Mouse (Mus musculus): ENCODE measurements around the gene Ttc28. TPM values are rescaled to one million over a fixed set of nuclear protein-coding genes. Genes with fewer than 3 reads are reported as not detected.
A peak's percentile ranks its signal among the peaks of the same experiment; 100 is the strongest.

Gene Ttc28
- total and polyA plus RNA-seq, 3 experiments: 0.21 to 0.89 (median 0.28) TPM

DNA sequence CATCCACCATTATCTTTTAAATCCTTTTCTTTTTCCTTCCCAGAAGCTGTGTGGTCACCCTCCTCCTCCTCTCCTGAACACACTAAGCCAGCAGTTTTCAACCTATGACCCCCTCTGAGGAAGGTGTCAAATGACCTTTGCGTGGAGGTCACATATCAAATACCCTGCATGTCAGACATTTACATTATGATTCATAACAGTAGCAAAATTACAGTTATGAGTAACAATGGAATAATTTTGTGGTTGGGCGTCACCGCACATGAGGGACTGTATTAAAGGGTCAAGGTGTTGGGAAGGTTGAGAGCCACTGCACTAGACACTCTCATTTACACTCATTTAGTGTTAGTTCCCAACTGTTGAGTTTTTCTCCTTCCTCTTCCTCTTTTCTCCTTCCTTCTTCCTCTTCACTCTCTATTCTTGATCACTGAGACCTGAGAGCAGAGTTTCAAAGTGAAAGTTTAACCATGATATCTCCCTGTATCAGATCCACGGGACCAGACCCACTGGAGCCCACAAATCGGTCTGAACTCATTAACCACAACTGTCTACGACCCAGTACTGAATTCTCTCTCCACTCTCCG is 245.1 kb downstream of the Ttc28 start (continued):
- TF ChIP-seq ETS1 (conservative IDR thresholded peaks at IDR 0.05; ENCODE audit: low read depth, low read length) (no peak), PAX5 (IDR thresholded peaks at IDR 0.05; ENCODE audit: low read length) (no peak), E2F4 (IDR thresholded peaks at IDR 0.05; ENCODE audit: insufficient replicate concordance, low read depth, low read length) (no peak), GABPA (IDR thresholded peaks at IDR 0.05; ENCODE audit: insufficient replicate concordance, low read depth, low read length) (no peak), CHD1 (IDR thresholded peaks at IDR 0.05; ENCODE audit: low read depth, low read length) (no peak), MYC (IDR thresholded peaks at IDR 0.05; ENCODE audit: low read depth, low read length) (no peak), RAD21 (IDR thresholded peaks at IDR 0.05; ENCODE audit: low read depth, low read length) (no peak), MXI1 (IDR thresholded peaks at IDR 0.05; ENCODE audit: low read depth, low read length) (no peak), MAX (IDR thresholded peaks at IDR 0.05; ENCODE audit: low read length) (no peak), CTCF (conservative IDR thresholded peaks at IDR 0.05 in 1 of 2, IDR thresholded peaks at IDR 0.05 in 1 of 2; ENCODE audit: low read depth in 2 of 2, low read length in 2 of 2) (no peak)

DNA sequence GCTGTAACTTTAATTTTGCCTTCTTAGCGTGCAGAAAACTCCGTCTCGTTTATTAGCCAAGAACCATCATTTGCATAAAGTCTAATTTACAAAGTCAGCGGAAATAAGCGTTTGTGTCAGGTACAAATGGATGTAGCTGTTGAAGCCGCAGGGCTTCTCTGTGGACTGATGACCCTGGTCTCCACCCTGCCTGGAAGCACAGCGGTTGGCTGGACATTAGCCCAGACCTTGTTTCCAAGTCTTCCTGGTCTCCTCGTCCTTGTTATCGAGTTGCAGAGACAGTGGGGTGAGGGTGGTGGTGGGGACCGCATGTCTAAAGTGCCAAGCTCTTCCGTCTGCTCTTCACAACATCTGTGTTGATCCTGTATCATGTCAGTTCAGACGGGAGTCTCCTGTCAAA is 246.1 kb downstream of the Ttc28 start:
- TF ChIP-seq NELFE (IDR thresholded peaks at IDR 0.05; ENCODE audit: low read depth, low read length): no peak
- TF ChIP-seq MAFK (IDR thresholded peaks at IDR 0.05; ENCODE audit: insufficient replicate concordance, low read length): 0 out of 2 replicates have a peak, but pooled peaks have one; percentile 48
- Histone ChIP-seq H3K27ac (ENCODE audit: insufficient read depth, low read depth) (no peak overlapping the region), H3K27me3 (replicated peaks) (no peaks in the 10 kb centered on the region), H3K79me2 (replicated peaks; ENCODE audit: control insufficient read depth, extremely low read depth, insufficient read depth, poor library complexity, severe bottlenecking) (no peaks in the 10 kb centered on the region), H3K9ac (ENCODE audit: insufficient read depth, low read depth) (no peak overlapping the region), H3K4me3 (replicated peaks in 1 of 3; ENCODE audit: low read depth in 2 of 3, low read length in 2 of 3, poor library complexity in 1 of 3) (no peak overlapping the region), H3K9me3 (replicated peaks; ENCODE audit: low read length) (peaks cover 3% of the 10 kb centered on the region), H3K36me3 (replicated peaks in 1 of 2; ENCODE audit: control insufficient read depth in 1 of 2, insufficient read depth in 1 of 2, low read length in 1 of 2) (no peaks in the 10 kb centered on the region), H3K4me2 (ENCODE audit: insufficient read depth, low read depth, poor library complexity, severe bottlenecking) (no peak overlapping the region), H3K4me1 (ENCODE audit: control insufficient read depth in 1 of 2, insufficient read depth in 2 of 2) (peaks cover 9 to 16% of the 10 kb centered on the region in 2 experiments)
- in situ Hi-C loops (cut with MboI; ENCODE audit: low pct_ligation_motif_present, low pct_unique_long_range_greater_than_20kb, low sequenced_read_pairs): no loop called here
- dilution Hi-C loops (cut with MboI; ENCODE audit: extremely low pct_ligation_motif_present, extremely low pct_unique_long_range_greater_than_20kb, low sequenced_read_pairs): no loop called here
- DNase-seq (ENCODE audit: extremely low read depth): no peak

DNA sequence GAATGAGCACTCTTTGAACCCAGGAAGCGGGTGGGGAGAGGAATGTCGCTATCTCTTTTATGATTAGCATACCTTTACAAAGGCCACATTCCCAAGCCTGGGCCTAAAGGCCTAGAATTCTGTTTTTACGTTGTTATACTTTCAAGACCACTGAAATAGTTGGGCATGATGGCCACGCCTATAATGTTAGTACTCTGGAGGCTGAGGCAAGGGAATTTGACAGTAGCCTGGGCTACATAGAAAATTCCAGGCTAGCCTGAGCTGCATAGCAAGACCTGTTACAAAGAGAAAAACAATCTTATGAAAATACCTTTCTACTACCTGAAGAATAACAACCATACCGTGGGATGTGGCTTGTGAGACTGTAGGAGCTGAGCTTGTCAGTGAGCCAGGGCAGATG is 248.2 kb downstream of the Ttc28 start:
- no peak for DNase-seq (ENCODE audit: extremely low read depth)
- dilution Hi-C loops (cut with MboI; ENCODE audit: extremely low pct_ligation_motif_present, extremely low pct_unique_long_range_greater_than_20kb, low sequenced_read_pairs): no loop called here

More for the DNA sequence above, 248.2 kb downstream of the Ttc28 start:
- in situ Hi-C loops (cut with MboI; ENCODE audit: low pct_ligation_motif_present, low pct_unique_long_range_greater_than_20kb, low sequenced_read_pairs): no loop called here
- Histone ChIP-seq H3K9ac (ENCODE audit: insufficient read depth, low read depth) (no peak overlapping the region), H3K4me1 (ENCODE audit: control insufficient read depth in 1 of 2, insufficient read depth in 2 of 2) (peaks cover 9 to 16% of the 10 kb centered on the region in 2 experiments), H3K4me2 (ENCODE audit: insufficient read depth, low read depth, poor library complexity, severe bottlenecking) (no peak overlapping the region), H3K27ac (ENCODE audit: insufficient read depth, low read depth) (no peak overlapping the region), H3K79me2 (replicated peaks; ENCODE audit: control insufficient read depth, extremely low read depth, insufficient read depth, poor library complexity, severe bottlenecking) (no peaks in the 10 kb centered on the region), H3K9me3 (replicated peaks; ENCODE audit: low read length) (peaks cover 3% of the 10 kb centered on the region), H3K27me3 (replicated peaks) (no peaks in the 10 kb centered on the region), H3K4me3 (replicated peaks in 1 of 3; ENCODE audit: low read depth in 2 of 3, low read length in 2 of 3, poor library complexity in 1 of 3) (no peak overlapping the region), H3K36me3 (replicated peaks in 1 of 2; ENCODE audit: control insufficient read depth in 1 of 2, insufficient read depth in 1 of 2, low read length in 1 of 2) (no peaks in the 10 kb centered on the region)
- TF ChIP-seq KAT2A (IDR thresholded peaks at IDR 0.05; ENCODE audit: insufficient replicate concordance, low read length) (no peak), SIN3A (IDR thresholded peaks at IDR 0.05; ENCODE audit: low read length) (no peak), ETS1 (conservative IDR thresholded peaks at IDR 0.05; ENCODE audit: low read depth, low read length) (no peak), JUN (IDR thresholded peaks at IDR 0.05; ENCODE audit: insufficient read depth, low read depth, low read length) (no peak), USF2 (conservative IDR thresholded peaks at IDR 0.05; ENCODE audit: low read depth, low read length) (no peak), MAX (IDR thresholded peaks at IDR 0.05; ENCODE audit: low read length) (no peak), POLR2A (IDR thresholded peaks at IDR 0.05; ENCODE audit: low read depth, low read length) (no peak), IRF4 (IDR thresholded peaks at IDR 0.05; ENCODE audit: low read depth, low read length) (no peak), CTCF (conservative IDR thresholded peaks at IDR 0.05 in 1 of 2, IDR thresholded peaks at IDR 0.05 in 1 of 2; ENCODE audit: low read depth in 2 of 2, low read length in 2 of 2) (no peak), UBTF (IDR thresholded peaks at IDR 0.05; ENCODE audit: low read depth, low read length) (no peak), MEF2A (IDR thresholded peaks at IDR 0.05; ENCODE audit: borderline replicate concordance, low read depth, low read length) (no peak), NRF1 (IDR thresholded peaks at IDR 0.05; ENCODE audit: low read depth, low read length) (no peak), HCFC1 (IDR thresholded peaks at IDR 0.05; ENCODE audit: low read depth, low read length) (no peak), POLR2AphosphoS2 (IDR thresholded peaks at IDR 0.05; ENCODE audit: low read depth, low read length) (no peak), TCF12 (IDR thresholded peaks at IDR 0.05; ENCODE audit: low read depth, low read length) (no peak), SMC3 (IDR thresholded peaks at IDR 0.05; ENCODE audit: low read depth, low read length) (no peak)

Data from CH12.LX (cell line).